Mouse (Mus musculus) thymus, adult 2 months (tissue): ENCODE results near the gene Tex37.

Experiments
- CTCF ChIP-seq: fragments of 200-500 bp; IDR thresholded peaks from 2 replicates; pipeline ENCODE4 v1.5.1; 2012; ENCODE audit warnings: mild to moderate bottlenecking, control low read depth, low read length, moderate library complexity, borderline replicate concordance; ENCODE audit not compliant: control insufficient read depth, poor library complexity, insufficient read depth; ENCODE audit errors: extremely low read depth
- POLR2A ChIP-seq: fragments of 200-500 bp; IDR thresholded peaks from 2 replicates; pipeline ENCODE4 v1.6.1; 2012; ENCODE audit warnings: mild to moderate bottlenecking, low read length, control low read depth, moderate library complexity; ENCODE audit not compliant: control insufficient read depth, poor library complexity, insufficient read depth; ENCODE audit errors: extremely low read depth

DNA sequence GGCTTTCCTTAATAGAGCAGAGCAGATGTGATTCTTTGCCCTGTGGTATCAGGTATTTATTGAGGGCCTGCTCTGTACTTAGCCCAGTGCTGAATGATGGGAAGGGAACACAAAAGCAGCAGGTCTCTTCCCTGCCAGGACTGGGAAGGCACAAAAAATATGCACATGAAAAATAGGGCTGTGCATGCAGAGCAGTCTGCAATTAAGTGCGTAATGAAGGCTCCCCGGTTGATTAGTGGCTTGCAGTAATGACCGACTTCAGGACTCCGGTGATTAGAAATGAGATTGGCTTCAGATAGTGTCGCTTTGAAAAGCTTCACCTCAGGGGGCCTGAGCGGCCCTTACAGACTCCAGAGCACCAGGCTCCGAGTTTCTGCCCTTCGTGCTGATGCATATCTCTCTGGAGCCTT, 19.1 kb downstream of the Tex37 start:
- TF ChIP-seq CTCF (no peak), POLR2A (no peak)
